Mouse (Mus musculus): Measurements from ENCODE around the gene Cdk18. TPM values are rescaled to one million over a fixed set of nuclear protein-coding genes. Genes with fewer than 3 reads are reported as not detected.
A peak's percentile ranks its signal among the peaks of the same experiment; 100 is the strongest.

Gene Cdk18
- polyA plus RNA-seq, 1 experiment: 133 TPM

DNA sequence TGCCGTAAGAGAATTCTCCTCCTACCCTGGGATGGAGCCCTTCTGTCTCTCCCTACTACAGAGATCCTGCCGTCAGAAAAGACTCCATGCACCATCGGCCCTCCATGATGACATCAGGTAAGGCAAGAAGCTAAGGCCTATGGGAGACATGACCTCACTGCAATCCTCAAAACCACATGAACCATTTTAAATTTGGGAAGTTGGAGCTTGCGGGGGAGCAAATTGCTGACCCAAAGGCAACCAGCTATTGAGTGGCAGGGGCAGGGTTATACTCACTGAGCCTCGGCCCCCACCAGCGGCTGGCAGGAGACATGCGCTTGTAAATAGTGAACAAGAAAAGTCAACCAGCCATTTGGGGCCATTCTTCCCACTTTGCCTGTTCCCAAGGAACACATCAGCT lies 3.9 kb downstream of the Cdk18 start:
- TF ChIP-seq CTCF (IDR thresholded peaks at IDR 0.05; ENCODE audit: extremely low read depth, insufficient read length, insufficient replicate concordance, low read depth, low read length) (no peak), POLR2A (IDR thresholded peaks at IDR 0.05; ENCODE audit: low read depth, low read length) (no peak)
- Histone ChIP-seq H3K27ac (ENCODE audit: insufficient read depth, low read depth, low read length) (no peak overlapping the region), H3K36me3 (ENCODE audit: control insufficient read depth, insufficient read depth, low read length) (no peaks in the 10 kb centered on the region), H3K27me3 (ENCODE audit: control insufficient read depth, insufficient read depth, low read length) (no peaks in the 10 kb centered on the region), H3K4me1 (ENCODE audit: control insufficient read depth, insufficient read depth, insufficient read length, low read length) (peaks cover 21% of the 10 kb centered on the region), H3K4me3 (ENCODE audit: low read depth, low read length) (no peak overlapping the region)
- 93% methylated on average over 7 of the region's 7 CpGs for WGBS

DNA sequence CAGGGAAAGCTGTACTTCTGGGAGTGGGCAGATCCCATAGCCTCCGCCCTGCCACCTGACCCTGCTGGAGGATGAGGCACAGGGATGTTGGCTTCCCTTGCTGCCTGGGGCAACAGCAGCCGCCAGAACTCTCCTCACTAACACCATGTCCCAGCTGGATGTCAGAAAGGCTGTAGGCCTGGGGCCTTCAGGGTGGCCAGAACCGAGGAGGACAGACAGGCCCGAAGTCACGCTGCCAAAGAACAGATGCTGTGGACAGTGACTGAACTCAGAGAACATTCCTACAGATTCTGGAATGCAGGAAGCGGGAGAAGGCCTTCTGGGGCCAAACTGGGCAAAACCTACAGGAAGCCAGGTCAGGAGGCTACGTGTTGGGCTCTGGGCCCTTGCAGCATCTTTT lies 11.2 kb downstream of the Cdk18 start:
- WGBS: 73% methylated on average over 7 of the region's 7 CpGs
- Histone ChIP-seq H3K36me3 (ENCODE audit: control insufficient read depth, insufficient read depth, low read length) (0 out of 2 replicates have a peak, but pooled peaks cover 4% of the 10 kb centered on the region), H3K4me3 (ENCODE audit: low read depth, low read length) (no peak overlapping the region), H3K27ac (ENCODE audit: insufficient read depth, low read depth, low read length) (no peak overlapping the region), H3K27me3 (ENCODE audit: control insufficient read depth, insufficient read depth, low read length) (no peaks in the 10 kb centered on the region), H3K4me1 (ENCODE audit: control insufficient read depth, insufficient read depth, insufficient read length, low read length) (peaks cover 41% of the 10 kb centered on the region)
- TF ChIP-seq POLR2A (IDR thresholded peaks at IDR 0.05; ENCODE audit: low read depth, low read length) (no peak), CTCF (IDR thresholded peaks at IDR 0.05; ENCODE audit: extremely low read depth, insufficient read length, insufficient replicate concordance, low read depth, low read length) (no peak)

DNA sequence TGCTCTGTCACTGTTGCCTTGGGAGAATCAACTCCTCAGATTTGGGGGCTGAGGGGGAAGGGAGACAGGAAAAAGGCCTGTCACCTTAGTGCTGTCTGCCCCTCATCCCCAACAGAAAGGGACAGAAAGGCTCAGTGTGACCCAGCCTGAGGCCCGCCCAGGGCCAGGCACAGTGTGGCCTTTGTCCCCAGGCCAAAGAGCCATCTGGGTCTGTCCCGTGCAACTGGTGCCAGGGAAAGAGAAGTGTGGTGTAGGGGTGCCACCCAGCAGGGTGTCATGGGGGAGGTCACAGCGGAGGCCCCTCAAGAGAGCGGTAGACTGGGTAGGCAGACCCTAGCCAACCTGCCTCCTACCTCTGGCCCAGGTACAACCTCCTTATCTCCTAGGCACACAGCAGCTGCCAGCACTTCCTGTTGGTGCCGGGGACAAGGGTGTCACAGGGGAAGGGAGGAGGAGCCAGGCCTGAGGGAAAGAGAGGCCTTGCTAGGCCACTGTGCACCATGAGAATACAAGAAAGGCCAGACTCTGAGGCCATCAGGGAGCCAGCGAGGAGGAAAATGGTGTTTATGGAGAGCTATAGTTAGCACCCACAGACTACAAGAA lies 13.6 kb downstream of the Cdk18 start:
- H3K4me3 ChIP-seq (ENCODE audit: low read depth, low read length): peak overlapping the region; percentile 36
- TF ChIP-seq CTCF (IDR thresholded peaks at IDR 0.05; ENCODE audit: extremely low read depth, insufficient read length, insufficient replicate concordance, low read depth, low read length) (no peak), POLR2A (IDR thresholded peaks at IDR 0.05; ENCODE audit: low read depth, low read length) (no peak; the same call in 1 of the 2 replicates)
- peak overlapping the region; percentile 96 for H3K27ac ChIP-seq (ENCODE audit: insufficient read depth, low read depth, low read length)
- 11% methylated on average over 6 of the region's 6 CpGs for WGBS
- H3K36me3 ChIP-seq (ENCODE audit: control insufficient read depth, insufficient read depth, low read length): peaks cover 13% of the 10 kb centered on the region
- H3K4me1 ChIP-seq (ENCODE audit: control insufficient read depth, insufficient read depth, insufficient read length, low read length): peaks cover 36% of the 10 kb centered on the region
- no peaks in the 10 kb centered on the region for H3K27me3 ChIP-seq (ENCODE audit: control insufficient read depth, insufficient read depth, low read length)

DNA sequence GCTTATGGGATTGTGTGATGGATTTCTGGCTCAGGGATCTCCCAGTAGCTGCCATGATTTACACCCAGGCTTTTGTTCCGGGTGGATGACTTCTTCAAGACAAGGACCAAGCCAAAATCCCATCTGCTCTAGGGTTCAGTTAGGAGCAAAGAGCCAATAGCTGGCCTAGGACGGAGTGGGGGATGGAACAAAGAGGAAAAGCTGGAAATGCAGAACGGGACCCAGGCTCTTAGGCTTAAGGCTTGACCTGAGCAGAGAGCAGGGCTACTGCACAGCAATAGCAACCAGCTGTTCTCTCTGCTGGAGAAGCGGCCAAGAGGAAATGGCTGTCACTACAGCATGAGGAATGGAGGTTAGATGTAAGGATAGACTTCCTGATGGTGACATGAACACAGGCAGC lies 14.2 kb downstream of the Cdk18 start:
- H3K36me3 ChIP-seq (ENCODE audit: control insufficient read depth, insufficient read depth, low read length): peaks cover 18% of the 10 kb centered on the region
- TF ChIP-seq CTCF (IDR thresholded peaks at IDR 0.05; ENCODE audit: extremely low read depth, insufficient read length, insufficient replicate concordance, low read depth, low read length) (no peak), POLR2A (IDR thresholded peaks at IDR 0.05; ENCODE audit: low read depth, low read length) (no peak)
- 51% methylated on average over 4 of the region's 4 CpGs for WGBS
- H3K4me1 ChIP-seq (ENCODE audit: control insufficient read depth, insufficient read depth, insufficient read length, low read length): peaks cover 36% of the 10 kb centered on the region
- H3K27me3 ChIP-seq (ENCODE audit: control insufficient read depth, insufficient read depth, low read length): no peaks in the 10 kb centered on the region
- peak overlapping the region; percentile 96 for H3K27ac ChIP-seq (ENCODE audit: insufficient read depth, low read depth, low read length)
- H3K4me3 ChIP-seq (ENCODE audit: low read depth, low read length): no peak overlapping the region

DNA sequence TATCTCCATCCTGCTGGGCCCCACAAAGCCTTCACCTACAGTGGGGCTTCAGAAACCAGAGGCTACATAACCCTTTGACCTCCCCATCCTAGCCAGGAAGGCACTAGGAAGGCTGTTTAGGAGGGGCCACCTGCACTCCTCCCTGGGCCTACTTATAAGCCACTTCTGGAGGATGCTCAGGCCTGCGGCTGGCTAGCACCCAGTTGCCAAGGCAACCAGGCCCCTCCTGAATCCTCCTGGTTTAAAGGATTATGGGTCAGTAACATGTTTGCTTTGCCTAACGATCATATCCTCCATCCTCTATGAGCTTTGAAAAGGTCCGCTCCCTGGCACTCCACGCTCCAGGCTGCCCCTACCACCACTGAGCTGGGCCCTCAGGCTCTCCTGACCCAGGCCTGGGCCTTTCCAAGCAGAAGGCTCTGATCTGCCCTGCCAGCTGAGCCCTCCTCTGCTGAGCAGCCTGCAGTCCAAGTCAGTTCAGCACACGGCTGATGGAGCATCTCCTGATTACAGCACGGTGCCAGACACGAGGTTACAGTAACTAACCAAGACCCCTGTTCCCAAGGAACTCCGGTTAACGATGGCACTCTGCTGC lies 16.0 kb downstream of the Cdk18 start:
- no peak overlapping the region for H3K27ac ChIP-seq (ENCODE audit: insufficient read depth, low read depth, low read length)
- H3K4me3 ChIP-seq (ENCODE audit: low read depth, low read length): no peak overlapping the region
- TF ChIP-seq CTCF (IDR thresholded peaks at IDR 0.05; ENCODE audit: extremely low read depth, insufficient read length, insufficient replicate concordance, low read depth, low read length) (no peak), POLR2A (IDR thresholded peaks at IDR 0.05; ENCODE audit: low read depth, low read length) (no peak)
- peaks cover 32% of the 10 kb centered on the region for H3K4me1 ChIP-seq (ENCODE audit: control insufficient read depth, insufficient read depth, insufficient read length, low read length)
- no peaks in the 10 kb centered on the region for H3K27me3 ChIP-seq (ENCODE audit: control insufficient read depth, insufficient read depth, low read length)
- peaks cover 32% of the 10 kb centered on the region for H3K36me3 ChIP-seq (ENCODE audit: control insufficient read depth, insufficient read depth, low read length)
- 90% methylated on average over 9 of the region's 9 CpGs for WGBS

DNA sequence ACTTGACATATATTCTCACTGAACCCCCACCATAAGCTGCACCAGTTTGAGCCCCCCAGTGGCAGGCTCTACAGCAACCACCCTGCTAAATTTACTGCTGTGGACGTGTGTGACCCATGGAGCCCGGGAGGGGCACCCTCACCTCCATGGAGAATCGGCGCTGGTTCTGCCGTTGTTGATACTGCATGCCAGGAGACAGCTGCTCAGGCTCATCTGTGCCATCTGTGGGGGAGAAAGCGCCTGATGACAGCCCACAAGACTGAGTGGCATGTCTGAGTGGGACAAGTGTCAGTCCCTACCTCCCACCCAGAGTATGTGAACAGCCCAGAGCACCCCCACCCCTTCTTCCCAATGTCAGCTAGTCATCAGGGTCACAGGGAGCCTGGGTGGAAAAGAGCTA lies 17.6 kb downstream of the Cdk18 start:
- Histone ChIP-seq H3K36me3 (ENCODE audit: control insufficient read depth, insufficient read depth, low read length) (peaks cover 43% of the 10 kb centered on the region), H3K4me1 (ENCODE audit: control insufficient read depth, insufficient read depth, insufficient read length, low read length) (peaks cover 18% of the 10 kb centered on the region), H3K27me3 (ENCODE audit: control insufficient read depth, insufficient read depth, low read length) (no peaks in the 10 kb centered on the region), H3K4me3 (ENCODE audit: low read depth, low read length) (no peak overlapping the region), H3K27ac (ENCODE audit: insufficient read depth, low read depth, low read length) (no peak overlapping the region)
- no peak for TF ChIP-seq POLR2A (IDR thresholded peaks at IDR 0.05; ENCODE audit: low read depth, low read length)
- TF ChIP-seq CTCF (IDR thresholded peaks at IDR 0.05; ENCODE audit: extremely low read depth, insufficient read length, insufficient replicate concordance, low read depth, low read length): no peak
- 90% methylated on average over 6 of the region's 6 CpGs for WGBS

DNA sequence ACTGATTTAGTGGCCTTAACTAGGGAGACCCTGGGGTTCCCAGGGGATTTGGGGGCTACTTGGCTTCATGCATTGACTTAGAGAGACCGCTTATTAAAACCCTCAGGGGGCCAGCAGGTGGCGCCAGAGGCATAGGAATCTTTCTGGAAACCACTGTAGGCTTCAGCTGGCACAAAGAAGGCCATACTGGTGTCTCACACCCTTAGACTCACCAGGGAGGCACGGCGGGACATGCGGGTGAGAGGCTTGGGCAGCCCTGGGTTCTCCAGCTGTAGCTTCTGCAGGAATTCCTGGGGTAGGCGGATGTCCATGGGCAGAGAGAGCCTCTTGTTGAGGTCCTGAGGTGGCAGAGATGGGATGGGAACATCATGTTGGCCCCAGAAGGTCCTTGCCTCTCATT lies 18.2 kb downstream of the Cdk18 start:
- peaks cover 50% of the 10 kb centered on the region for H3K36me3 ChIP-seq (ENCODE audit: control insufficient read depth, insufficient read depth, low read length)
- no peak overlapping the region for H3K27ac ChIP-seq (ENCODE audit: insufficient read depth, low read depth, low read length)
- 26% methylated on average over 6 of the region's 6 CpGs for WGBS
- TF ChIP-seq POLR2A (IDR thresholded peaks at IDR 0.05; ENCODE audit: low read depth, low read length): no peak
- peak; percentile 89; the same call in 1 of the 2 replicates for TF ChIP-seq CTCF (IDR thresholded peaks at IDR 0.05; ENCODE audit: extremely low read depth, insufficient read length, insufficient replicate concordance, low read depth, low read length)
- peaks cover 13% of the 10 kb centered on the region for H3K4me1 ChIP-seq (ENCODE audit: control insufficient read depth, insufficient read depth, insufficient read length, low read length)
- H3K4me3 ChIP-seq (ENCODE audit: low read depth, low read length): no peak overlapping the region
- no peaks in the 10 kb centered on the region for H3K27me3 ChIP-seq (ENCODE audit: control insufficient read depth, insufficient read depth, low read length)
